Mouse (Mus musculus): ENCODE data around the gene 2310022B05Rik. TPM values are rescaled to one million over a fixed set of nuclear protein-coding genes. Genes with fewer than 3 reads are reported as not detected.

2310022B05Rik gene
- polyA plus RNA-seq, 1 experiment from 2014 or later: 24.2 TPM

DNA sequence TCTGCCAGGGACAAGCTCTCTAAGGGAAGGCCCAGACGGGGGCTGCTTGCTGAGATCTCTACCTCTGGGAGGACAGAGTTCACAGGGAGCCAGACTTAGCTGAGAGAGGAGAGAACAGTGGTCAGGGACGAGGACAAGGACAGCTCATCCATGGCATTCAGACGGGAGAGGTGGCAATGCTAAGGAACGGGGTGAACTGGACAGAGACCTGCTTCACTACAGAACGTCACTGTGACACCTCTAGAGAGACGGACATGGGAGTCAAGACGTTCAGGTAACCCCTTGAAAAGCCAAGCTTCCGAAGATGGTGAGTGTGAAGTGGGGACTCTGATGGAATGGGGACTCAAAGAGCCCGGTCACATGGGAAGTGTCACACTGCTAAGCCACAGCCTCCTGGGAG lies 36.9 kb downstream of the 2310022B05Rik start:
- DNase-seq (ENCODE audit: low spot score): no peak
- no peaks in the 10 kb centered on the region for H3K36me3 ChIP-seq (replicated peaks)
- 85% methylated on average over 9 of the region's 9 CpGs for WGBS

DNA sequence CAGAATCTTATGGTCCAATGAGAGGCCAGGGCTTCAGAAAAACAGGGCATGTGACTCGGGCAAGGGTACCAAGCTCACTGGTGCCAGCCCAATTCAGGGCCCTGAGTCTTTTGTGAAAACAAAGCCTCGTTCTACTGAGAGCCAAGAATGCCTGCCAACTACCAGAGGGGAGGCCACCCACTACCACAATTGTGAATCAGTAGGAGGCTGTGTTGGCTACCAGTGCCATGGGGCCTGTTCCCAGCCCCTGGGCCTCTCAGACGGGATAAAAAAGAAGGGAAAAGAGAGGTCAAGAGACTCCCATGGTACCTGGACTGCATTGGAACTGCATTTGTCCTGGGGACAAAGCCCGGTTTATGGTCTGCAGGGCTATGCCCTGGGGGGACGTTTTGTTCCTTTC lies 41.9 kb downstream of the 2310022B05Rik start:
- H3K9me3 ChIP-seq: no peaks in the 10 kb centered on the region
- H3K27me3 ChIP-seq (replicated peaks; ENCODE audit: low read depth, poor library complexity, severe bottlenecking): peaks cover 11% of the 10 kb centered on the region
- no peak for DNase-seq (ENCODE audit: low spot score)
- peaks cover 10% of the 10 kb centered on the region for H3K4me1 ChIP-seq
- H3K27ac ChIP-seq (replicated peaks): no peak overlapping the region
- no peaks in the 10 kb centered on the region for H3K36me3 ChIP-seq (replicated peaks)
- WGBS: 61% methylated on average over 5 of the region's 5 CpGs
- no peak overlapping the region for H3K4me3 ChIP-seq

More for the DNA sequence above, 36.9 kb downstream of the 2310022B05Rik start:
- Histone ChIP-seq H3K27ac (replicated peaks) (no peak overlapping the region), H3K4me3 (no peak overlapping the region), H3K27me3 (replicated peaks; ENCODE audit: low read depth, poor library complexity, severe bottlenecking) (no peaks in the 10 kb centered on the region), H3K9me3 (no peaks in the 10 kb centered on the region), H3K4me1 (peaks cover 4% of the 10 kb centered on the region; the same call in 1 of the 2 replicates)

GRCm38 (mm10) chr8:124618252-124618651 lies 44.9 kb downstream of the 2310022B05Rik start:
- no peak overlapping the region for H3K4me3 ChIP-seq
- peaks cover 19% of the 10 kb centered on the region for H3K27me3 ChIP-seq (replicated peaks; ENCODE audit: low read depth, poor library complexity, severe bottlenecking)

GRCm38 (mm10) chr8:124617266-124617869 lies 45.8 kb downstream of the 2310022B05Rik start:
- Histone ChIP-seq H3K4me1 (peaks cover 7% of the 10 kb centered on the region), H3K27ac (replicated peaks) (0 out of 2 replicates have a peak overlapping the region, but pooled peaks have one; percentile 20), H3K9me3 (no peaks in the 10 kb centered on the region), H3K27me3 (replicated peaks; ENCODE audit: low read depth, poor library complexity, severe bottlenecking) (peaks cover 19% of the 10 kb centered on the region), H3K4me3 (peak overlapping the region; percentile 53), H3K36me3 (replicated peaks) (no peaks in the 10 kb centered on the region)
- WGBS: 12% methylated on average over 17 of the region's 17 CpGs
- peak; percentile 79 for DNase-seq (ENCODE audit: low spot score)

More at GRCm38 (mm10) chr8:124618252-124618651, 44.9 kb downstream of the 2310022B05Rik start:
- Histone ChIP-seq H3K9me3 (no peaks in the 10 kb centered on the region), H3K36me3 (replicated peaks) (no peaks in the 10 kb centered on the region), H3K27ac (replicated peaks) (no peak overlapping the region), H3K4me1 (peaks cover 7% of the 10 kb centered on the region)
- DNase-seq (ENCODE audit: low spot score): no peak
- WGBS: 69% methylated on average over 9 of the region's 9 CpGs

DNA sequence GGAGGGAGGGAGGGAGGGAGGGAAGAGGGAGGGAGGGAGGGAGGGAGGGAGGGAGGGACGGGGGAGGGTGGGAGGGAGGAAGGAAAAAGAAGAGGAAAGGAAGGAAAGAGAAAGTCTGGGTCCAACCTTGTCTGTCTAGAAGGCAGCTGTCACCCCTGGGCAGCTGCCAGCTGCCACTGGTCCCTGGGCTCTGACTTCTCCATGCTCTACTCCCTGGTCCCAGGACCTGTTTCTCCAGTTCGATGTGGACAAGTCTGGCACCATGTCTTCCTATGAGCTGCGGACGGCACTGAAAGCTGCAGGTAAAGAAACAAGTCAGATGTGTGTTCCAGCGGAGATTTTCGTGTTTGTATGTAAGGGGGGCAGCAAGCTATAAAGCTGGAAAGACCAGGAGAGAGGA lies 48.8 kb downstream of the 2310022B05Rik start:
- H3K27me3 ChIP-seq (replicated peaks; ENCODE audit: low read depth, poor library complexity, severe bottlenecking): peaks cover 19% of the 10 kb centered on the region
- no peaks in the 10 kb centered on the region for H3K9me3 ChIP-seq
- 75% methylated on average over 6 of the region's 6 CpGs for WGBS

DNA sequence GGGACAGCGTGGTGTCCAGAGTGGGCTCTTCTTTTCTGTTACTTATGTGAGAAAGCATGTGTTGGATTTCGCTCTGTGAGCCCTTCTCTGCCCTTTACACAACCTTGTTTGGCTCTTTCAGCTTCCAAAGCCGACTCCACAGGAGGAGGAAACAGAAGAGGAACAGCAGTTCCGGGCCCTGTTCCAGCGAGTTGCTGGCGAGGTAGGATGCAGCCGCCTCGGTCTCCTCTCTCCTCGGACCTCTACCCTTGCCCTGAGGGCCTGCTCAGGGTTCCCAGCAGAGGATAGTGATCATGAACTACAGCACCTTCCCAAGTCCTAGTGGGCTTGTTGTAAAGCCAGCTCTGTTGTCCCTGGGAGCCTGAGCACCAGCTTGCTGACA lies 54.2 kb downstream of the 2310022B05Rik start:
- Histone ChIP-seq H3K4me3 (no peak overlapping the region), H3K9me3 (no peaks in the 10 kb centered on the region), H3K27me3 (replicated peaks; ENCODE audit: low read depth, poor library complexity, severe bottlenecking) (no peaks in the 10 kb centered on the region), H3K4me1 (no peaks in the 10 kb centered on the region), H3K27ac (replicated peaks) (no peak overlapping the region), H3K36me3 (replicated peaks) (no peaks in the 10 kb centered on the region)
- no peak for DNase-seq (ENCODE audit: low spot score)
- WGBS: 80% methylated on average over 9 of the region's 9 CpGs

More for the DNA sequence above, 48.8 kb downstream of the 2310022B05Rik start:
- no peaks in the 10 kb centered on the region for H3K36me3 ChIP-seq (replicated peaks)
- no peak overlapping the region for H3K4me3 ChIP-seq
- no peak overlapping the region for H3K27ac ChIP-seq (replicated peaks)
- H3K4me1 ChIP-seq: peaks cover 7% of the 10 kb centered on the region
- DNase-seq (ENCODE audit: low spot score): no peak

DNA sequence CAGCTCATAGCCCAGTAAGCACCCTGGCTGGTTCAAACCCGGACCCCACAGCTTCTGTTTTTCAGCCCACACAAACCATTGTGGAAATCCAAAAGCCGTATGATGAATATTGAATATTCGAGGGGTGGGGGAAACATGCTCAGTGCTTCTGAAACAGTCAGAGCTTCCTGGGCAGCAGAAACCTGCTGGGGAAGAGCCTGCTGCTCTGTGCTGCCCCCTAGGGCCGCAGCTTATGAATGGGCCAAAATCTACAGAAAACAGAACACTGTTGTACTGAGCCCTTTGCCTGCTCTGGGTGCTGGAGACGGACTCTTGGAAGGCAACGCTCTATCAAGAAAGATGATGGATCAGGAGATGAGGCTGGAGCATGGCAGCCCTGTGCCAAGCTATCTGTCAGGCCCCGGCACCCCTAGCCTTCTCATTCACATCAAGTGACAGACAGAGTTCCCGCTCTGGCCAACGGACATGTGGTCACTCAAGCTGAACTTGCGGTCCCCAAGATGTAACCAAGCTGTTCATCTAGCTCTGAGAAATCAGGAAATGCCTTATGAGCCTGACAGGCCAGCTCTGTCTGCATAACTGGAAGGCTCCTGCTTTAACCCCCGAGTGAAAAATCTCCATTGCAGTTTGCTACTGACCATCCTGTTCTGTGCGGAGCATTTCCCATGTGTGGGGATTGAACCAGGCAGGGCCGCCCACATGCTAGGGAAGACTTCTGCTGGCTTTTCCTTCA lies 54.8 kb downstream of the 2310022B05Rik start:
- Histone ChIP-seq H3K27me3 (replicated peaks; ENCODE audit: low read depth, poor library complexity, severe bottlenecking) (no peaks in the 10 kb centered on the region), H3K4me3 (no peak overlapping the region), H3K27ac (replicated peaks) (no peak overlapping the region), H3K9me3 (no peaks in the 10 kb centered on the region), H3K36me3 (replicated peaks) (no peaks in the 10 kb centered on the region), H3K4me1 (no peaks in the 10 kb centered on the region)
- DNase-seq (ENCODE audit: low spot score): peak; percentile 25
- 76% methylated on average over 13 of the region's 13 CpGs for WGBS

DNA sequence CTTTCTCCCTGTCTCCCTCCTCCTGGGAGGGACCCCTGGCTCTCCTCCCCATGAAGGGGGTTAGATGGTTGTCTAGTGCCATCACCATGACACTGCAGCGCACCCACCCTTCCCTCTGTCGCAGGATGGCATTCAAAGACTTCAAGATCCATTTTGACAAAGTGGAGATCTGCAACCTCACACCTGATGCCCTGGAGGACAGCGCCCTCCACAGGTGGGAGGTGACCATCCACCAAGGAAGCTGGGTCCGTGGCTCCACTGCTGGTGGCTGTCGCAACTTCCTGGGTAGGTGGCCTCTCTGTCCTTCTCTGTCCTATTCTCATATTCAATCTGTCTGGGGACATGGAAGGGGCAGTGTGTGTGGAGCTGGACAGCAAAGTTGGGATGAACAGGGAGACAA lies 59.1 kb downstream of the 2310022B05Rik start:
- no peak for DNase-seq (ENCODE audit: low spot score)
- WGBS: 76% methylated on average over 5 of the region's 5 CpGs

GRCm38 (mm10) chr8:124589393-124589792 lies 73.8 kb downstream of the 2310022B05Rik start:
- Histone ChIP-seq H3K27ac (replicated peaks) (no peak overlapping the region), H3K4me1 (peaks cover 17% of the 10 kb centered on the region; the same call in 1 of the 2 replicates)
- WGBS: 82% methylated on average over 4 of the region's 4 CpGs

More for the DNA sequence above, 59.1 kb downstream of the 2310022B05Rik start:
- Histone ChIP-seq H3K27ac (replicated peaks) (no peak overlapping the region), H3K27me3 (replicated peaks; ENCODE audit: low read depth, poor library complexity, severe bottlenecking) (no peaks in the 10 kb centered on the region), H3K9me3 (no peaks in the 10 kb centered on the region), H3K4me1 (no peaks in the 10 kb centered on the region), H3K36me3 (replicated peaks) (no peaks in the 10 kb centered on the region), H3K4me3 (no peak overlapping the region)

GRCm38 (mm10) chr8:124586556-124586955 lies 76.6 kb downstream of the 2310022B05Rik start:
- no peak for DNase-seq (ENCODE audit: low spot score)
- H3K27me3 ChIP-seq (replicated peaks; ENCODE audit: low read depth, poor library complexity, severe bottlenecking): no peaks in the 10 kb centered on the region
- WGBS: 79% methylated on average over 2 of the region's 2 CpGs
- no peak overlapping the region for H3K4me3 ChIP-seq
- no peak overlapping the region for H3K27ac ChIP-seq (replicated peaks)
- no peaks in the 10 kb centered on the region for H3K9me3 ChIP-seq
- H3K4me1 ChIP-seq: peaks cover 17% of the 10 kb centered on the region; the same call in 1 of the 2 replicates
- H3K36me3 ChIP-seq (replicated peaks): no peaks in the 10 kb centered on the region

More at GRCm38 (mm10) chr8:124589393-124589792, 73.8 kb downstream of the 2310022B05Rik start:
- no peak overlapping the region for H3K4me3 ChIP-seq
- no peaks in the 10 kb centered on the region for H3K36me3 ChIP-seq (replicated peaks)
- no peaks in the 10 kb centered on the region for H3K27me3 ChIP-seq (replicated peaks; ENCODE audit: low read depth, poor library complexity, severe bottlenecking)
- DNase-seq (ENCODE audit: low spot score): no peak
- no peaks in the 10 kb centered on the region for H3K9me3 ChIP-seq

Measured in embryonic facial prominence, embryonic 10.5 days (tissue).